Mouse (Mus musculus): ENCODE data around the gene Rev3l. TPM values are rescaled to one million over a fixed set of nuclear protein-coding genes. Genes with fewer than 3 reads are reported as not detected.

Gene Rev3l
- total and polyA plus RNA-seq, 2 experiments from 2014 or later = 5.5 to 34.7 TPM

GRCm38 (mm10) chr10:39888621-39889020, 156.7 kb downstream of the Rev3l start:
- TF ChIP-seq EP300 (IDR thresholded peaks at IDR 0.05; ENCODE audit: low read depth) = no peak
- TF ChIP-seq CTCF (IDR thresholded peaks at IDR 0.05; ENCODE audit: low read depth) = no peak
- no peaks in the 10 kb centered on the region for H3K9me3 ChIP-seq (replicated peaks; ENCODE audit: control insufficient read depth, low read length)
- no peak overlapping the region for H3K4me2 ChIP-seq (ENCODE audit: low read depth, low read length)
- DNase-seq (ENCODE audit: low spot score) (no peak), ATAC-seq (ENCODE audit: insufficient read depth, low read depth) (no peak)
- no peak overlapping the region for H3K4me3 ChIP-seq (ENCODE audit: low read depth, low read length)
- WGBS = 50% methylated on average over 3 of the region's 3 CpGs
- no peaks in the 10 kb centered on the region for H3K27me3 ChIP-seq (ENCODE audit: control insufficient read depth, insufficient read depth, low read length)
- no peaks in the 10 kb centered on the region for H3K4me1 ChIP-seq (ENCODE audit: control insufficient read depth, insufficient read depth)
- no peak overlapping the region for H3K27ac ChIP-seq (ENCODE audit: low read depth)
- H3K36me3 ChIP-seq (replicated peaks; ENCODE audit: control insufficient read depth, insufficient read depth, low read length) = peaks cover 12% of the 10 kb centered on the region; the same call in 1 of the 2 replicates
- no peak overlapping the region for H3K9ac ChIP-seq (replicated peaks; ENCODE audit: low read depth, low read length)

- TF ChIP-seq EP300 (IDR thresholded peaks at IDR 0.05; ENCODE audit: low read depth) = no peak
- TF ChIP-seq CTCF (IDR thresholded peaks at IDR 0.05; ENCODE audit: low read depth) = no peak
- Histone ChIP-seq H3K36me3 (replicated peaks; ENCODE audit: control insufficient read depth, insufficient read depth, low read length) (peaks cover 12% of the 10 kb centered on the region; the same call in 1 of the 2 replicates), H3K4me3 (ENCODE audit: low read depth, low read length) (no peak overlapping the region), H3K4me1 (ENCODE audit: control insufficient read depth, insufficient read depth) (peaks cover 9% of the 10 kb centered on the region; the same call in 1 of the 2 replicates), H3K9ac (replicated peaks; ENCODE audit: low read depth, low read length) (no peak overlapping the region), H3K27ac (ENCODE audit: low read depth) (no peak overlapping the region), H3K9me3 (replicated peaks; ENCODE audit: control insufficient read depth, low read length) (no peaks in the 10 kb centered on the region), H3K4me2 (ENCODE audit: low read depth, low read length) (no peak overlapping the region), H3K27me3 (ENCODE audit: control insufficient read depth, insufficient read depth, low read length) (no peaks in the 10 kb centered on the region)
- no peak for ATAC-seq (ENCODE audit: insufficient read depth, low read depth)
- 54% methylated on average over 11 of the region's 11 CpGs for WGBS
- no peak for DNase-seq (ENCODE audit: low spot score)
Observed at GRCm38 (mm10) chr10:39893702-39894697, 162.1 kb downstream of the Rev3l start.

DNA sequence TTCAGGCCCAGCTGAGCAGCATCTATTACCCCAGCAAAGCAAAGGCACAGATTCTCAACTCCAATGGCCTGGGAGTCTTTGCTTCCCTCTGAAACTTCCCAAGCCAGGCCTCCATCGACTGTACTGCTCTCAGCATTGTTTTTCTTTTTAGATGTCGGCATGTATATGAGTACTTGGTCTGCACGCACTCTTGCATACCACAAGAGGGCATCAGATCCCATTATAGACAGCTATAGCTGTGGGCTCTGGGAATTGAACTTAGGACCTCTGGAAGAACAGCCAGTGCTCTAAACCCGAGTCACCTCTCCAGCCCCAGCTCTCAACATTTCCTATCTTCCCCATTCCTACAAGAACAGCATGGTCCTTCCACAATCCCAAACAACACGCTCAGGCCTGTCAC, 164.6 kb downstream of the Rev3l start:
- H3K4me2 ChIP-seq (ENCODE audit: low read depth, low read length) = no peak overlapping the region
- no peaks in the 10 kb centered on the region for H3K27me3 ChIP-seq (ENCODE audit: control insufficient read depth, insufficient read depth, low read length)
- 85% methylated on average over 5 of the region's 5 CpGs for WGBS
- H3K36me3 ChIP-seq (replicated peaks; ENCODE audit: control insufficient read depth, insufficient read depth, low read length) = 0 out of 2 replicates have a peak, but pooled peaks cover 4% of the 10 kb centered on the region
- no peak overlapping the region for H3K27ac ChIP-seq (ENCODE audit: low read depth)
- no peak overlapping the region for H3K9ac ChIP-seq (replicated peaks; ENCODE audit: low read depth, low read length)
- peak; percentile 17 for TF ChIP-seq CTCF (IDR thresholded peaks at IDR 0.05; ENCODE audit: low read depth)
- TF ChIP-seq EP300 (IDR thresholded peaks at IDR 0.05; ENCODE audit: low read depth) = no peak
- peaks cover 11% of the 10 kb centered on the region; the same call in 1 of the 2 replicates for H3K4me1 ChIP-seq (ENCODE audit: control insufficient read depth, insufficient read depth)
- no peaks in the 10 kb centered on the region for H3K9me3 ChIP-seq (replicated peaks; ENCODE audit: control insufficient read depth, low read length)
- H3K4me3 ChIP-seq (ENCODE audit: low read depth, low read length) = no peak overlapping the region
- no peak for ATAC-seq (ENCODE audit: insufficient read depth, low read depth)
- no peak for DNase-seq (ENCODE audit: low spot score)

GRCm38 (mm10) chr10:39898874-39899371, 167.0 kb downstream of the Rev3l start, which contains the start of gene Mfsd4b4:
Gene Mfsd4b4 (minus strand): TSS chr10:39899238.
- DNase-seq (ENCODE audit: low spot score) (peak; percentile 86), ATAC-seq (ENCODE audit: insufficient read depth, low read depth) (peak; percentile 98)
- Histone ChIP-seq H3K36me3 (replicated peaks; ENCODE audit: control insufficient read depth, insufficient read depth, low read length) (no peaks in the 10 kb centered on the region), H3K4me1 (ENCODE audit: control insufficient read depth, insufficient read depth) (peaks cover 11% of the 10 kb centered on the region; the same call in 1 of the 2 replicates), H3K9me3 (replicated peaks; ENCODE audit: control insufficient read depth, low read length) (no peaks in the 10 kb centered on the region), H3K27me3 (ENCODE audit: control insufficient read depth, insufficient read depth, low read length) (no peaks in the 10 kb centered on the region), H3K4me2 (ENCODE audit: low read depth, low read length) (peak within 1 kb of the TSS; percentile 75), H3K27ac (ENCODE audit: low read depth) (peak within 1 kb of the TSS; percentile 84), H3K9ac (replicated peaks; ENCODE audit: low read depth, low read length) (peak within 1 kb of the TSS; percentile 77), H3K4me3 (ENCODE audit: low read depth, low read length) (peak within 1 kb of the TSS; percentile 88)
- WGBS = under 1% methylated on average over 41 of the region's 41 CpGs
- no peak for TF ChIP-seq CTCF (IDR thresholded peaks at IDR 0.05; ENCODE audit: low read depth)
- TF ChIP-seq EP300 (IDR thresholded peaks at IDR 0.05; ENCODE audit: low read depth) = 0 out of 2 replicates have a peak, but pooled peaks have one; percentile 37

DNA sequence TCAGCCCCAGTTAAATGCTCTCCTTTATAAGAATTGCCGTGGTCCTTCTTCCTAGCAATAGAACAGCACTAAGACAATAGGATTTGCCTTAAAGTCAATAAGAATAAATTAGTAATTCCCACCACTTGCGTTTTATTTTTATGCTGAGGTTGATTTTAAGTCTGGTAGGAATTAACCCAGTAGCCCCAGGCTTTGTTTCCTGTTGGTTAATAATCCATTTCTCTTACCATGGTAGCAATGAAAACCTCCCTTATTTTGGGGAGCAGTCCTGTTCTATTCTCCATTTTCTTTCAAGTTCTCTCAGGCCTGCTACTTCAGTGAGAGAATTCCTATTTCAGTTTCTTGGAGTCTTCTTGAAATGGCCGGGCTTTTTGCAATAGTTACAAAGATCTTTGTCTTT, 172.3 kb downstream of the Rev3l start:
- Histone ChIP-seq H3K36me3 (replicated peaks; ENCODE audit: control insufficient read depth, insufficient read depth, low read length) (no peaks in the 10 kb centered on the region), H3K27ac (ENCODE audit: low read depth) (no peak overlapping the region), H3K4me3 (ENCODE audit: low read depth, low read length) (no peak overlapping the region), H3K4me1 (ENCODE audit: control insufficient read depth, insufficient read depth) (0 out of 2 replicates have a peak, but pooled peaks cover 3% of the 10 kb centered on the region), H3K9me3 (replicated peaks; ENCODE audit: control insufficient read depth, low read length) (no peaks in the 10 kb centered on the region), H3K9ac (replicated peaks; ENCODE audit: low read depth, low read length) (no peak overlapping the region), H3K4me2 (ENCODE audit: low read depth, low read length) (no peak overlapping the region), H3K27me3 (ENCODE audit: control insufficient read depth, insufficient read depth, low read length) (no peaks in the 10 kb centered on the region)
- TF ChIP-seq EP300 (IDR thresholded peaks at IDR 0.05; ENCODE audit: low read depth) (no peak), CTCF (IDR thresholded peaks at IDR 0.05; ENCODE audit: low read depth) (no peak)
- no peak for ATAC-seq (ENCODE audit: insufficient read depth, low read depth)
- WGBS = 74% methylated on average over 3 of the region's 3 CpGs
- DNase-seq (ENCODE audit: low spot score) = no peak
